Comparison of ENCODE assay signal across 13 mouse cellular contexts in the genomic region with DNA sequence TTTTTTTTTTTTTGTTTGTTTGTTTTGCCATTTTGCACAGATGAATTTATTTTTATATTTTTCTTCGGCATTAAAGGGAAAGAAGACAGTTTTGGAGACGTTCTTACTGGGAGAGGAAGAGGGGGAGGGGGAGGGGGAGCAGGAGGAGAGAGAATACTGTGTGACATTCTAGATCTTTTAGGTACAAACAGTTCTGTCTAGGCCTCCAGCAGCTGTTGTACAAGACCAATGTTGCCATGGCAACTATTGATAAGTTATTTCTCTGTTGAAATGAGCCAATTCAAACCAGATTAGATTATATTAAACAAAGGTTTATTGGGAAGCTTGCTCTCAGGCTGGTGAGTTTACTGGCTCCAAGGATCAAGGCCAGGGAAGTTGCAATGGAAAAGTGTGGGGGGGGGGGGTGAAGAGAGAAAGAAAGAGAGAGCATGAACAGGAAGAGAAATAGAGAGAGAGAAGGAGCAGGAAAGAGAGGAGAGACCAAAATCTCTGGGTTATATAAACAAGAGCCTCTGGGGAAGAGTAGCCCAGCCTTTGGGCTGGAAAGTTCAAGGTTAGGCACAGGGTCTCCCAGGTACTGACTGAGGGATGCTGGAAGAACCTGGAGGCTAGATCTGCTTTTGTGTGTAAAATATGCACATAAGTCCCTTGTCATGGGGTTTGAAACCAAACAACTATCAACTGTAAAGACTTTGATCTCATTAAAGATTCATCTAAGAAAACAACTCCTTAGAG.
A peak's percentile ranks its signal among the peaks of the same experiment; 100 is the strongest.
DNase-seq lines count a peak whose midpoint lies in the region; ATAC-seq lines count a peak whose summit lies in the region.
"Had no signal": no experiment of that assay in that cellular context is flagged by ENCODE, and none has a peak within 500 bp of the region (broad histone marks: within the 10 kb centered on the region; RNA-seq: fewer than 3 reads in every experiment).

No protein-coding gene starts in this region.

- no peak overlapping the region for H3K4me2 ChIP-seq in hindbrain, embryonic 14.5 days (replicated peaks)
- H3K4me2 ChIP-seq in forebrain, embryonic 12.5 days = no peak overlapping the region
- H3K4me2 ChIP-seq in midbrain, embryonic 13.5 days (replicated peaks) = no peak overlapping the region
- H3K4me2 ChIP-seq: heart, embryonic 13.5 days; limb, embryonic 15.5 days had no signal

- no peaks in the 10 kb centered on the region for H3K9me3 ChIP-seq in hindbrain, embryonic 14.5 days (ENCODE audit: control insufficient read depth, low read length)
- no peaks in the 10 kb centered on the region for H3K9me3 ChIP-seq in hindbrain, embryonic 10.5 days
- H3K9me3 ChIP-seq in forebrain, embryonic 12.5 days = no peaks in the 10 kb centered on the region
- no peaks in the 10 kb centered on the region for H3K9me3 ChIP-seq in midbrain, embryonic 13.5 days
- no peaks in the 10 kb centered on the region for H3K9me3 ChIP-seq in heart, embryonic 10.5 days
- H3K9me3 ChIP-seq: heart, embryonic 13.5 days; limb, embryonic 15.5 days had no signal

- no peak overlapping the region for H3K9ac ChIP-seq in hindbrain, embryonic 14.5 days
- H3K9ac ChIP-seq in forebrain, embryonic 12.5 days = no peak overlapping the region
- H3K9ac ChIP-seq in midbrain, embryonic 13.5 days (replicated peaks) = no peak overlapping the region
- H3K9ac ChIP-seq: heart, embryonic 13.5 days; limb, embryonic 15.5 days had no signal

- peak; percentile 53; the same call in 1 of the 2 replicates for ATAC-seq in hindbrain, embryonic 14.5 days (ENCODE audit: low FRiP score)
- ATAC-seq in forebrain, embryonic 12.5 days (ENCODE audit: low FRiP score) = peak; percentile 72
- ATAC-seq in midbrain, embryonic 13.5 days = peak; percentile 80

- H3K27ac ChIP-seq in hindbrain, embryonic 14.5 days = no peak overlapping the region
- H3K27ac ChIP-seq in hindbrain, embryonic 10.5 days = no peak overlapping the region
- H3K27ac ChIP-seq in forebrain, embryonic 12.5 days = no peak overlapping the region
- no peak overlapping the region for H3K27ac ChIP-seq in midbrain, embryonic 13.5 days
- H3K27ac ChIP-seq in heart, embryonic 10.5 days = no peak overlapping the region
- H3K27ac ChIP-seq: heart, embryonic 13.5 days; kidney, postnatal 0 days; left cerebral cortex, adult 2 months; limb, embryonic 15.5 days had no signal

- H3K4me1 ChIP-seq in hindbrain, embryonic 14.5 days (replicated peaks; ENCODE audit: control insufficient read depth, insufficient read depth, low read length) = no peaks in the 10 kb centered on the region
- H3K4me1 ChIP-seq in hindbrain, embryonic 10.5 days (replicated peaks) = 0 out of 2 replicates have a peak, but pooled peaks cover 6% of the 10 kb centered on the region
- H3K4me1 ChIP-seq in forebrain, embryonic 12.5 days = peaks cover 6% of the 10 kb centered on the region; the same call in 1 of the 2 replicates
- 0 out of 2 replicates have a peak, but pooled peaks cover 6% of the 10 kb centered on the region for H3K4me1 ChIP-seq in midbrain, embryonic 13.5 days (replicated peaks)
- H3K4me1 ChIP-seq in heart, embryonic 10.5 days = no peaks in the 10 kb centered on the region
- H3K4me1 ChIP-seq: heart, embryonic 13.5 days; limb, embryonic 15.5 days had no signal

- WGBS in hindbrain, embryonic 14.5 days = 37% methylated on average over 2 of the region's 2 CpGs
- 45% methylated on average over 2 of the region's 2 CpGs for WGBS in hindbrain, embryonic 10.5 days
- 28% methylated on average over 2 of the region's 2 CpGs for WGBS in forebrain, embryonic 12.5 days
- WGBS in midbrain, embryonic 13.5 days = 24% methylated on average over 2 of the region's 2 CpGs
- WGBS in heart, embryonic 10.5 days = 39% methylated on average over 2 of the region's 2 CpGs

- DNase-seq in hindbrain, embryonic 14.5 days (ENCODE audit: low spot score) = peak; percentile 30
- no peak for DNase-seq in hindbrain, embryonic 10.5 days (ENCODE audit: low spot score)
- peak; percentile 13 for DNase-seq in R1 (ENCODE audit: low read depth, low spot score)
- no peak for DNase-seq in left cerebral cortex, adult 8-10 months (ENCODE audit: low spot score in 2 of 2)
- DNase-seq in cerebellum, adult 9-10 months = no peak
- DNase-seq in heart, embryonic 10.5 days (ENCODE audit: low spot score) = no peak
- DNase-seq: adrenal gland, adult 2 months had no signal

- no peaks in the 10 kb centered on the region for H3K27me3 ChIP-seq in hindbrain, embryonic 14.5 days (ENCODE audit: control insufficient read depth, insufficient read depth, low read length)
- H3K27me3 ChIP-seq in hindbrain, embryonic 10.5 days (ENCODE audit: insufficient read depth, poor library complexity, severe bottlenecking) = no peaks in the 10 kb centered on the region
- no peaks in the 10 kb centered on the region for H3K27me3 ChIP-seq in forebrain, embryonic 12.5 days
- no peaks in the 10 kb centered on the region for H3K27me3 ChIP-seq in midbrain, embryonic 13.5 days
- no peaks in the 10 kb centered on the region for H3K27me3 ChIP-seq in heart, embryonic 10.5 days (ENCODE audit: insufficient read depth, poor library complexity, severe bottlenecking)
- H3K27me3 ChIP-seq: heart, embryonic 13.5 days; limb, embryonic 15.5 days had no signal

- H3K36me3 ChIP-seq in hindbrain, embryonic 14.5 days (replicated peaks; ENCODE audit: control insufficient read depth, insufficient read depth) = no peaks in the 10 kb centered on the region
- no peaks in the 10 kb centered on the region for H3K36me3 ChIP-seq in hindbrain, embryonic 10.5 days
- H3K36me3 ChIP-seq in forebrain, embryonic 12.5 days (replicated peaks) = no peaks in the 10 kb centered on the region
- no peaks in the 10 kb centered on the region for H3K36me3 ChIP-seq in midbrain, embryonic 13.5 days
- no peaks in the 10 kb centered on the region for H3K36me3 ChIP-seq in heart, embryonic 10.5 days
- H3K36me3 ChIP-seq: heart, embryonic 13.5 days; limb, embryonic 15.5 days had no signal

- no peak overlapping the region for H3K4me3 ChIP-seq in hindbrain, embryonic 14.5 days (replicated peaks; ENCODE audit: low read length)
- H3K4me3 ChIP-seq in hindbrain, embryonic 10.5 days = no peak overlapping the region
- H3K4me3 ChIP-seq in forebrain, embryonic 12.5 days (replicated peaks) = no peak overlapping the region
- H3K4me3 ChIP-seq in midbrain, embryonic 13.5 days (replicated peaks) = no peak overlapping the region
- H3K4me3 ChIP-seq in heart, embryonic 10.5 days = no peak overlapping the region
- H3K4me3 ChIP-seq: heart, embryonic 13.5 days; left cerebral cortex, adult 2 months; limb, embryonic 15.5 days had no signal

Comparison
In these comparisons a context has a peak if more than half of its experiments do, and no peak if none do; other contexts are left out.
1. DNase-seq: peak in hindbrain, embryonic 14.5 days (single experiment) and R1 (single experiment); none in hindbrain, embryonic 10.5 days (single experiment), left cerebral cortex, adult 8-10 months (0 of 2), cerebellum, adult 9-10 months (single experiment) and heart, embryonic 10.5 days (single experiment).
2. Peak in every context shown above with its lines, with median percentiles within 50 percentile points of each other: ATAC-seq.